Mouse (Mus musculus) left cerebral cortex, adult 2 months (tissue): ENCODE results near the gene Reep1. TPM values are rescaled to one million over a fixed set of nuclear protein-coding genes. Genes with fewer than 3 reads are reported as not detected.

ENCODE experiments used
- DNase-seq, 2 experiments: peaks; one replicate each; pipeline ENCODE4 v3.0.0; 2021 to 2022; ENCODE audit warnings: low spot score in 2 of 2, mixed read lengths in 1 of 2; ENCODE audit errors: extremely low spot score in 1 of 2
- H3K27ac ChIP-seq: fragments of 200-600 bp; 2 replicates; pipeline ENCODE4 v1.8.1; 2022
- H3K4me3 ChIP-seq: fragments of 200-600 bp; 2 replicates; pipeline ENCODE4 v1.8.1; 2022
- CTCF ChIP-seq: fragments of 200-600 bp; IDR thresholded peaks from 2 replicates; pipeline ENCODE4 v1.8.1; 2022; ENCODE audit warnings: antibody characterized with exemption, mild to moderate bottlenecking, moderate library complexity
- intact Hi-C: fragments of 180-260 bp; cut with DNase I; formaldehyde crosslinking; loops from one replicate; pipeline ENCODE4 v1.15.1; 2025
- total RNA-seq, 2 experiments: library from RNA; stranded (reverse); gene quantifications; 2 replicates each; pipeline ENCODE4 v1.2.3; 2021

Gene Reep1
- total RNA-seq, 2 experiments from 2014 or later: 81.4 to 81.5 TPM

GRCm38 (mm10) chr6:71801011-71801713 lies 93.8 kb downstream of the Reep1 start:
- no peak for DNase-seq
- no peak for TF ChIP-seq CTCF
- peak overlapping the region; percentile 78 for H3K27ac ChIP-seq
- no peak overlapping the region for H3K4me3 ChIP-seq
- intact Hi-C loops: loop anchor here (1.0 to 5.0 kb wide), 6 partner anchors 29 to 649 kb away; partner anchors contain the start of genes Rmnd5a and Rnf103

GRCm38 (mm10) chr6:71801714-71802094 lies 94.3 kb downstream of the Reep1 start:
- no peak for TF ChIP-seq CTCF
- intact Hi-C loops: loop anchor here (1.0 to 5.0 kb wide), 6 partner anchors 29 to 649 kb away; partner anchors contain the start of genes Rmnd5a and Rnf103
- H3K4me3 ChIP-seq: no peak overlapping the region
- peak; percentile 59 to 66 for DNase-seq
- H3K27ac ChIP-seq: peak overlapping the region; percentile 68

DNA sequence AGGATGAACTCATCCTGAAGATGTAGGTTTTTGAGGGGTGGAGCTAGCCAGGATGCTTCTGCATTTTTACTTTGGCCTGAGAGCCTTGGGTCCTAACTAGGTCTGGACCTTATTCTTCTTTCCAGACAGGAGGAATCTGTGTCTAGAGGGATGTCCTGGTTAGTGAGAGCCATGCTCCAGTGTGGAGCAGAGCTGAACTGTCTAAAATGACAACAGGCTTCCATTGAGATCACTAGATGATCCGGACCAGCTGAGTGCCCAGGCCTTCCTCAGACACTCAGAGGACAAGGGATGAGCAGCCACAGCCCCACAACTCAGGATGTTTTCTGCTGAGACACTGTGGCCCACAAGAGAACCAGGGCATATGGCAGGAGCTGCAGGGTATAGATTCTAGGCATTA lies 96.2 kb downstream of the Reep1 start:
- no peak overlapping the region for H3K4me3 ChIP-seq
- no peak for TF ChIP-seq CTCF
- intact Hi-C loops: loop anchor here (1.0 to 5.0 kb wide), 8 partner anchors 56 to 651 kb away; partner anchors contain the start of genes Kdm3a, Reep1, Rmnd5a and Rnf103
- DNase-seq: no peak
- H3K27ac ChIP-seq: peak overlapping the region; percentile 84

DNA sequence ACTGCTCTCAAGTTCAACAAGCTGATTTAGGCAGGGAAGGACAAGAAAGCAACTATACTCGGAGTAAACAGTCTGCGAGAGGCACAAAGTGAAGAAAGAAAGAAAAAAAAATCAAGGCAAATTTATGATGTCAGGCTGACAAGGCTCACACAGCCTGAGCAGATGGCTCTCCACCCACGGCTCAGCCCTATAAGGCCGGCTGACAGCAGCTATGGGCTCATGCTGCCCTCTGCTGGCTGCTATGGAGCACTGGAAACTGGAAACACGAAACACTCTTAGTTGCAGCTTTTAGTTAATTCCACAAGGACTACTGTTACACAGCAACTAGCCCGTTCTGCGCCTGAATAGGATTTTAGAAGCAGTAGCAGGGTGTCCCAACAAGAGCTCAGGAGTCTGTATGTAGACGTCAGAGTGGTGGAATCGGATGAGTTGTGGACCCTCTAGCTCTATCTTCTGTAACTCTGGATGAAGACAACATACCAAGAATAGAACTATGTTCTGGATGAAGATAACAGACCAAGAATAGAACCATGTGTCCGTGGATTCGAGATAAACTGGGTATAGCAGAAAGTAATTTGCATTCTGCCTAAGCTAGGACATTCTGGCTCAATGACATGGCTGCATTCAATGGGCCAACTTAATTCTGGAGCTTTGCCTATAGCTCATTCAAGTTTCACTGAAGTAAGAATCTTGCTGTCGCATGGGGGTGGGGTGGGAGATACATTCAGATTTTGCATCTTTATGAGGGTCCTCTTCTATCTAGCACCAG lies 96.9 kb downstream of the Reep1 start:
- Histone ChIP-seq H3K4me3 (no peak overlapping the region), H3K27ac (peak overlapping the region; percentile 84)
- intact Hi-C loops: loop anchor here (1.0 to 5.0 kb wide), 8 partner anchors 57 to 652 kb away; partner anchors contain the start of genes Kdm3a, Reep1, Rmnd5a and Rnf103
- TF ChIP-seq CTCF: peak; percentile 96
- DNase-seq: peak; percentile 72 to 74

- Histone ChIP-seq H3K4me3 (no peak overlapping the region), H3K27ac (no peak overlapping the region)
- no peak for DNase-seq
- intact Hi-C loops: no loop called here
- TF ChIP-seq CTCF: no peak
Observed at GRCm38 (mm10) chr6:71806713-71807112, 99.4 kb downstream of the Reep1 start.

DNA sequence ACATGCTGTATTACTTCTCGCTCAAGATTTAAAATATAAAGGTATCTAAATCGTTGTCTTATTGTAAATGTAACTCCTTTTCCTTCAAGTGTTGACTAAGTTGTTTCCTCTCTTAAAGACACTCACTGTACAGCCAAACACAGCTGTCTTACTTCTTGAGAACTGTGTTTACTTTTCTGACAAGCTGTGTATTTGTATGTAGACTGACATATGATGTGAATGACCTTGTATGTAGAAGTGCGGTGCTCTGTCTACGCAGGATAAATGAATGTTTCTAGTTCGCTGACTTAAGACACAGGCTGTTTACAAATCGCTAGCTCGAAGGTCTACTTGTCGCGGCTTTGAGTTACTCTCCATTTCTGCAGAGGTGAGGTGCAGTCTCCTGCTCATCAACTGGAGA lies 102.5 kb downstream of the Reep1 start:
- DNase-seq: no peak
- TF ChIP-seq CTCF: no peak
- Histone ChIP-seq H3K27ac (no peak overlapping the region), H3K4me3 (no peak overlapping the region)
- intact Hi-C loops: no loop called here

DNA sequence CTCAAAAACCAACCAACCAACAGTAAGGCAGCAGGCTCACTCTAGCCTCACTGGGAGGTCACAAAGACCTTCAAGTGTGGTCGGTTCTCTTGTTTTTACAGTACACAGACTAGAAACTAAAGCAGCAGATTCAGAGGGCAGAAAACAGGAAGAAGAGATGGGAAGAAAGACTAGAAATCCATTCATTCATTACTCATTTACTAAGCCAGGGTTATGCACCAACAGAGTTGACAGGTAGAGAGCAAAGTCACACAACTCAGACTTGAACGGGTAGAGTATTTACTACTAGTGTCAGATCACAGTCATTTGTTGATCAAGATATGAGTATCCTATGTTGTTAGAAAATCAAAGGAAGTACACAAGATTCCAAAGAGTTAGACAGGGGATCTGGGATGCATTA lies 105.5 kb downstream of the Reep1 start:
- intact Hi-C loops: no loop called here
- DNase-seq: no peak
- Histone ChIP-seq H3K4me3 (no peak overlapping the region), H3K27ac (no peak overlapping the region)
- no peak for TF ChIP-seq CTCF

DNA sequence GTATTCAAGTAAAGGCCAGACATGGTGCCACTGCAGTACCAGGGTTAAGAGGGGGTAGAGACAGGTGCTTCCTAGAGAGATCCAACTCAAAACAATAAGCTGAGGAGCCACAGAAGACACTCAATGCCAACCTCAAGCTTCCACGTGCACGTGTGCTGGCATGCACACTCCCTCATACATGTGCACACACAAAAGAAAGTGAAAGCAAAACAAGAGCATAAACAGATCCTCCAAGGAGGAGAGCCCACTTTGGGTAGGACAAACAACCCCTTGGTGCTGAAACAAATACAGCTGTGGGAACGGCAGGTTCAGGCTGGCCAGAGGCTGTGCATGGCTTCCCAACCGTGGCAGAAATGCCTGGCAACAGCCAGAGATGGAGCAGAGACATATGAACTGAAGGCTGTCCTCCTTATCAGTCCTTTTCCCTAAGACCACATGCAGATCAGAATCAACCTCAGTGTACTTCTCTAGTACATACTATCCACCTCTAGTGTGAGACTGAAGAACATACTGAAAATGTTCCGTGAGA lies 112.5 kb downstream of the Reep1 start:
- H3K27ac ChIP-seq: no peak overlapping the region
- intact Hi-C loops: loop anchor here (5.0 to 10.0 kb wide), 2 partner anchors 278 to 545 kb away; partner anchors contain the start of genes Chmp3 and Krcc1
- no peak for DNase-seq
- no peak for TF ChIP-seq CTCF
- no peak overlapping the region for H3K4me3 ChIP-seq

GRCm38 (mm10) chr6:71823085-71823484 lies 115.7 kb downstream of the Reep1 start:
- intact Hi-C loops: loop anchor here (5.0 to 10.0 kb wide), 2 partner anchors 281 to 548 kb away; partner anchors contain the start of genes Chmp3 and Krcc1
- DNase-seq: no peak
- H3K27ac ChIP-seq: peak overlapping the region; percentile 77
- no peak for TF ChIP-seq CTCF
- peak overlapping the region; percentile 84 for H3K4me3 ChIP-seq

- intact Hi-C loops: loop anchor here (5.0 to 10.0 kb wide), 2 partner anchors 281 to 549 kb away; partner anchors contain the start of genes Chmp3 and Krcc1
- no peak for TF ChIP-seq CTCF
- peak overlapping the region; percentile 84 for H3K4me3 ChIP-seq
- DNase-seq: peak; percentile 87 to 91
- H3K27ac ChIP-seq: peak overlapping the region; percentile 77
Observed at GRCm38 (mm10) chr6:71823488-71823887, 116.1 kb downstream of the Reep1 start.

DNA sequence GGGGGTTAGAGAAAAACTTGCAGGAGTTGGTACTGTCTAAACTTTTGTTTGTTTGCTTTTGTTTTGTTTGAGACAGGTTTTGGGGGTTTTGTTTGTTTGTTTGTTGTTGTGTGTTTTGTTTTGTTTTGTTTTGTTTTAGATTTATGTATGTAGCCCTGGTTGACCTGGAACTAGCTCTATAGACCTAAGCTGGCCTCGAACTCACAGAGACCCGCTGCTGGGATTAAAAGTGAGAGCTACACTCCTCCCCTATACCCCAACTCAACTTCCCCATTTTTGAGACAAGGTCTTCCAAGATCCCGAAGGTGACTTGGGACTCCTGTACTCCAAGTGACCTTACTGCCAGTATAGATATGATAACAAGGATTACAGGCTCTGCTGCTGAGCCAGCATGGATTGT lies 116.6 kb downstream of the Reep1 start:
- TF ChIP-seq CTCF: no peak
- DNase-seq: no peak
- H3K4me3 ChIP-seq: peak overlapping the region; percentile 84
- intact Hi-C loops: loop anchor here (5.0 to 10.0 kb wide), 2 partner anchors 282 to 549 kb away; partner anchors contain the start of genes Chmp3 and Krcc1
- H3K27ac ChIP-seq: peak overlapping the region; percentile 77; the same call in 1 of the 2 replicates
